Mouse (Mus musculus): ENCODE data around the gene Ndrg2.

DNA sequence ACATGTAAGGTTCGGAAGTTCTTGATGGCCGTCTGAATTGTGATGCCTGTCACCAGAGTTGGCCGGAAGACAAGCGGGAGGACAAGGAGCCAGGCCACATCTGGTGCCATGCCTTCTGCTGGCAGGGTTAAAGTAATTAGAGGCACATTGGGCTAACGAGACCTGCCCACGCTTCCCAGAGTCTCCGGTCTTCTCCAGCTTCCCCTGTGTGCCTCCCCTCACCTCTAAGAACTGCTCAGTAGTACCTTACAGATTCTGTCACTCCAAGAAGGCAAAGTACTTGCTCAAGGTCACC is 8.6 kb upstream of the Ndrg2 start, which contains the start of gene Rnase13:
- TF ChIP-seq CTCF (IDR thresholded peaks at IDR 0.05; ENCODE audit: insufficient read depth, low read length) (no peak), POLR2A (IDR thresholded peaks at IDR 0.05; ENCODE audit: borderline replicate concordance, extremely low read depth, low read depth, low read length) (no peak)
